Mouse (Mus musculus) limb, embryonic 14.5 days (tissue): Measurements from ENCODE around the gene Mamdc2. TPM values are rescaled to one million over a fixed set of nuclear protein-coding genes. Genes with fewer than 3 reads are reported as not detected.
"Not testable (repeated sequence)": the region's sequence is repeated elsewhere in the genome, so short reads cannot be mapped to it uniquely, and the experiment has no call there.

Source experiments
- ATAC-seq: fragments of 200-750 bp; cut with Nextera tagmentation; 2 replicates; pipeline ENCODE4 v1.8.0; 2017; ENCODE audit warnings: low read depth, moderate number of reproducible peaks, moderate TSS enrichment; ENCODE audit not compliant: low FRiP score
- DNase-seq: peaks from one replicate; pipeline ENCODE4 v3.0.0-alpha.2; 2015; ENCODE audit warnings: low spot score
- H3K27ac ChIP-seq: fragments of 300-500 bp; sonication (generic); replicated peaks from 2 replicates; pipeline ENCODE4 v1.5.1; 2014; ENCODE audit warnings: low read depth, mild to moderate bottlenecking, low read length, moderate library complexity, mixed read lengths
- H3K27me3 ChIP-seq: fragments of 300-500 bp; sonication (generic); 2 replicates; pipeline ENCODE4 v1.6.1; 2014; ENCODE audit warnings: low read length, mixed read lengths; ENCODE audit not compliant: control insufficient read depth, insufficient read depth
- H3K36me3 ChIP-seq: fragments of 300-500 bp; sonication (generic); 2 replicates; pipeline ENCODE4 v1.6.1; 2014; ENCODE audit warnings: mild to moderate bottlenecking, low read length, moderate library complexity, mixed read lengths; ENCODE audit not compliant: control insufficient read depth, insufficient read depth
- H3K4me1 ChIP-seq: fragments of 300-500 bp; sonication (generic); 2 replicates; pipeline ENCODE4 v1.6.1; 2014; ENCODE audit warnings: antibody characterized with exemption, low read length, mixed read lengths; ENCODE audit not compliant: control insufficient read depth, insufficient read depth
- H3K4me2 ChIP-seq: fragments of 300-500 bp; sonication (generic); replicated peaks from 2 replicates; pipeline ENCODE4 v1.6.1; 2014; ENCODE audit warnings: low read depth, mild to moderate bottlenecking, low read length, moderate library complexity; ENCODE audit not compliant: severe bottlenecking
- H3K4me3 ChIP-seq: fragments of 300-500 bp; sonication (generic); replicated peaks from 2 replicates; pipeline ENCODE4 v1.5.1; 2014; ENCODE audit warnings: low read length
- H3K9ac ChIP-seq: fragments of 300-500 bp; sonication (generic); 2 replicates; pipeline ENCODE4 v1.6.1; 2014; ENCODE audit warnings: mild to moderate bottlenecking, low read depth, low read length, moderate library complexity; ENCODE audit not compliant: severe bottlenecking
- H3K9me3 ChIP-seq: fragments of 300-500 bp; sonication (generic); 2 replicates; pipeline ENCODE4 v1.6.1; 2016; ENCODE audit warnings: low read length; ENCODE audit not compliant: control insufficient read depth
- POLR2A ChIP-seq: fragments of 200-500 bp; IDR thresholded peaks from 2 replicates; pipeline ENCODE4 v1.8.0; 2012; ENCODE audit warnings: inconsistent platforms, mild to moderate bottlenecking, moderate library complexity, borderline replicate concordance; ENCODE audit not compliant: insufficient read depth, insufficient read length; ENCODE audit errors: extremely low read depth
- WGBS: fragments of 180-500 bp; shearing (Covaris S2); extraction: QIAGEN DNeasy Blood & Tissue Kit; methylation state at CpG from one replicate; pipeline ENCODE4 v1.1.7; 2014; 5-methylcytosine and 5-hydroxymethylcytosine counted together
- polyA plus RNA-seq, 2 experiments: library from polyadenylated mRNA; depleted of rRNA in 1 of 2; stranded (reverse) in 1 of 2; unstranded in 1 of 2; fragments of >200 nt; fragmentation: Nextera tagmentation in 1 of 2; extraction: Ambion mirVana in 1 of 2; gene quantifications; 2 replicates each; pipeline versions ENCODE4 v1.2.1 to v1.2.3; 2012 to 2014

The Mamdc2 gene
- polyA plus RNA-seq, 2 experiments, result 2.6 to 3.0 TPM

DNA sequence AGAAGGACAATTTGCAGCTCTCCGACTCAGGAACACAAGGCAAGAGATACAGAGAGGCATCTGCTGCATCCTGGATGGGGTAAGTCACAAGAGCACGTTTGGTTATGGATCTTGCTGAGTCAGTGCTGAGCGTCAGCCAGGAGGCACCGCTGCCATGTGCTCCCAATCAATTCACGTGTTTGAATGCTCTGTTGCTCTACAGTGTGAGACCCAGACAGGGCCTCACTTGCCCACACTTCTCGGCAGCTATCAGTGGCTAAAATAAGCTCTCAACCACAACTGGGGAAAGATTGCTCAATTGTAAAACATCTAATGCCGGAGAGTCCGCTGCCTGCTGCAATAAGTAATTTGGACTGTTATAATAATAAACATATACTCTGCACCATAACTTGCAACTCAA, 41.5 kb upstream of the Mamdc2 start:
- Histone ChIP-seq H3K9ac (no peak overlapping the region), H3K27ac (no peak overlapping the region), H3K4me1 (peaks cover 5% of the 10 kb centered on the region; the same call in 1 of the 2 replicates), H3K9me3 (no peaks in the 10 kb centered on the region), H3K4me2 (no peak overlapping the region), H3K36me3 (no peaks in the 10 kb centered on the region), H3K27me3 (no peaks in the 10 kb centered on the region), H3K4me3 (no peak overlapping the region)
- no peak for DNase-seq
- no peak for ATAC-seq
- WGBS, result 32% methylated on average over 8 of the region's 8 CpGs
- no peak for TF ChIP-seq POLR2A

DNA sequence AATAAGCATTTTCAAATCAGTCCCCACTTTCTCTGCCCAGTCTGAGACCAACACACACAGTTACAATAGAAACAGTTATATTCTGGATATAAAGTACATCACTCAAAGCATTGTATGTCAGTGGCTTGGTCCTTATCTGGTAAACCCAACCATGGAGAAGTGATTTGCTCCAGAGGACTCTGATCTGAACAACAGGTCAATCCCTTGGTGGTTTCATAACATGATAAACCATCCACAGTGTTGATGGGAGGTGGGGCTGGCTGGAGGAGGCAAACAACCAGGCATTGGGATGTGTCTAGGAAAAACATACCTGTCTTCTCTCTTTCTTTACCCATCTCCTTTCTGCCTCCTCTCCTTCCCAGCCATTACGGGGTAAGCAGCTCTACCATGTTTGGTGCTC, 39.2 kb upstream of the Mamdc2 start:
- DNase-seq, result no peak
- ATAC-seq, result no peak
- 73% methylated on average over 1 of the region's 1 CpGs for WGBS
- TF ChIP-seq POLR2A, result no peak
- no peak overlapping the region for H3K4me2 ChIP-seq
- H3K27me3 ChIP-seq, result no peaks in the 10 kb centered on the region
- no peak overlapping the region for H3K9ac ChIP-seq
- no peaks in the 10 kb centered on the region for H3K36me3 ChIP-seq
- H3K4me3 ChIP-seq, result no peak overlapping the region
- no peaks in the 10 kb centered on the region for H3K9me3 ChIP-seq
- H3K27ac ChIP-seq, result no peak overlapping the region
- H3K4me1 ChIP-seq, result peaks cover 5% of the 10 kb centered on the region; the same call in 1 of the 2 replicates

DNA sequence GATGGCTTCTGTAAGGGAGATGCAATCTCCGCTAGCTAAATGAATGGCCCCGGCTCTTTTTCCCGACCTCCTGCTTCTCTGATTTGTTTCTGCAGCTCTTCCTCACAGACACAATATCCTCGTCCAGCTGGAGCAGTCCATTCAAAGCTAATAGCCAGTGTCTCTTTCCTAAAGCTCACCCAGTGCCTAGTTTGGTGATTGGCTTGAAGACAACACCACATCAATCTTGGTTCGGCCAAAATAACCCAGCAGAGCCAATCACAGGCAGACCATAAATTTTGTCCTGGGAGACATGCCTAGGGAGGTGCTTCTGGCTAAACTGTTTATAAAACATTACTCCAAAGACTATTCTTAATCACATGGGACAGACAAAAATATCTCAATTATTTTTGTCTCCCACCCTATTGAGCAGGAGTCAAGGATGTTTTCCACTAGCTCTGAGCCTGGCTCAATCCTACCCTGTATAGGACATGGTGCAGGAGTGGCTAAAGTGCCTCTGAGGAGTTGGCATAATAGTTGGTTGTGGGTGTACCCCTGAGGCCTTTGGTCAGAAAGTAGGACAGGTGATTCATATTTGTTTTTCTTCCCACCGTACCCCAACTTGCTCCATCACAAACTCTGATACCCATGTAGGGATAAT, 38.5 kb upstream of the Mamdc2 start:
- no peaks in the 10 kb centered on the region for H3K36me3 ChIP-seq
- H3K4me2 ChIP-seq, result no peak overlapping the region
- H3K9me3 ChIP-seq, result no peaks in the 10 kb centered on the region
- no peak for DNase-seq
- WGBS, result 66% methylated on average over 6 of the region's 6 CpGs
- TF ChIP-seq POLR2A, result no peak
- H3K9ac ChIP-seq, result no peak overlapping the region
- peaks cover 5% of the 10 kb centered on the region; the same call in 1 of the 2 replicates for H3K4me1 ChIP-seq
- ATAC-seq, result no peak
- no peaks in the 10 kb centered on the region for H3K27me3 ChIP-seq
- H3K4me3 ChIP-seq, result no peak overlapping the region
- H3K27ac ChIP-seq, result no peak overlapping the region

DNA sequence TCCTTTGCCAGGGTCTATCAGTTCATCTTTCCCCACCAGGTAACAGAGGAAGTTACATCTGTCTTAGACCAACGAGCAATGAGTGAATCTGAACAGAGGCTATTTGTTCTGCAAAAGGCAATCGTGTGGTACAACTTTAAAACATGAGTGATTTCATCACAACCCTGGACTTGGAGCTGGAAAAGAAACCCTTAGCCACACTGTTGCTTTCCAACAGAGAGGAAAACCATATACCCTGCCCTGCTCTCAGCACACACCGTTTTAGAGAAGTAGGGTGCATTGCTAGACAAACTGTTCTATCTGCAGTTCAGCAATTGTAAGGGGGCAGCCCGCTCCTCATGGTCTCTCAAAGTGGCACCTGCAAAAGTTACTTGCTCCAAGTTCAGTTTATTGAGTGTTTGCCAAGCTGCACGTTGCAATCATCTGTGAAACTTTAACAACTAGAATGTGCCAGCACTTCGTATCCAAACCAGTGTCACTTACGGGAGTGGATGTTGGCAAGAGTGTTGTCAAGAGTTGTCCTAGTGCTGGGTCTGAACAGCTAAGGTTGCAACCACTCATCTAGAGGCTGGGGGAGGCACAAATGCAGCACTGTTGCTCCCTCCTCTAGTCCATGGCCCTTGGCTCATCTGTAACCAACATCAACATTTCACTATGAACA, 37.8 kb upstream of the Mamdc2 start:
- no peak overlapping the region for H3K4me3 ChIP-seq
- H3K27ac ChIP-seq, result no peak overlapping the region
- no peak for DNase-seq
- no peak overlapping the region for H3K9ac ChIP-seq
- no peak for TF ChIP-seq POLR2A
- H3K4me2 ChIP-seq, result no peak overlapping the region
- H3K4me1 ChIP-seq, result peaks cover 5% of the 10 kb centered on the region; the same call in 1 of the 2 replicates
- ATAC-seq, result no peak
- no peaks in the 10 kb centered on the region for H3K9me3 ChIP-seq
- H3K27me3 ChIP-seq, result no peaks in the 10 kb centered on the region
- 84% methylated on average over 7 of the region's 7 CpGs for WGBS
- no peaks in the 10 kb centered on the region for H3K36me3 ChIP-seq

DNA sequence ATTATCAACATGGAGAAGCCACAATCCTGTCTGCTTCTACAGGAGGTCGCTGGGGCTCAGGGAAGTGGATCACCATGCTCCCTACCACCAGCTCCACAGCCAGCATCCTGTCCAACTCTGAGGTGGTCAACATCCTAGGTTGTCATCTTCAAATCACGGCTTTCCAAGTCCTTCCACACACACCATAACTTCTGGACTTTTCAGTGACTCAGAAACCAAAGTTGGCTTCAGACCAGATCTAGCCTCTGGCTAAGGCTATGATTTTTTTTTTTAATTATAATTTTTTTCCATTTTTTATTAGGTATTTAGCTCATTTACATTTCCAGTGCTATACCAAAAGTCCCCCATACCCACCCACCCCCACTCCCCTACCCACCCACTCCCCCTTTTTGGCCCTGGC, 34.3 kb upstream of the Mamdc2 start:
- not testable (repeated sequence) for H3K9ac ChIP-seq, H3K9me3 ChIP-seq, H3K27me3 ChIP-seq, H3K4me1 ChIP-seq, H3K36me3 ChIP-seq, H3K4me3 ChIP-seq, H3K27ac ChIP-seq, H3K4me2 ChIP-seq, DNase-seq, ATAC-seq
- WGBS, result 77% methylated on average over 2 of the region's 2 CpGs
